Mouse (Mus musculus) liver, adult 2 months (tissue): ENCODE measurements around the gene Borcs6.

ENCODE experiments used
- CTCF ChIP-seq: fragments of 200-500 bp; IDR thresholded peaks from 2 replicates; pipeline ENCODE4 v1.5.1; 2011; ENCODE audit warnings: low read depth, low read length, control low read depth
- POLR2A ChIP-seq: fragments of 200-500 bp; IDR thresholded peaks from 2 replicates; pipeline ENCODE4 v1.6.1; 2011; ENCODE audit warnings: low read length, control low read depth; ENCODE audit not compliant: insufficient read depth; ENCODE audit errors: extremely low read depth

GRCm38 (mm10) chr11:69099177-69099914 lies 39.8 kb downstream of the Borcs6 start:
- TF ChIP-seq POLR2A (no peak), CTCF (no peak)
